Mouse (Mus musculus) liver, embryonic 14.5 days (tissue): ENCODE results near the gene Col3a1. TPM values are rescaled to one million over a fixed set of nuclear protein-coding genes. Genes with fewer than 3 reads are reported as not detected.
A peak's percentile ranks its signal among the peaks of the same experiment; 100 is the strongest.

Source experiments
- ATAC-seq: fragments of 200-750 bp; cut with Nextera tagmentation; 2 replicates; pipeline ENCODE4 v1.8.0; 2017; ENCODE audit warnings: moderate number of reproducible peaks, mild to moderate bottlenecking, moderate library complexity; ENCODE audit not compliant: insufficient read depth
- DNase-seq, 3 experiments: peaks; one replicate each; pipeline ENCODE4 v3.0.0-alpha.2; 2012 to 2013; ENCODE audit warnings: low read depth in 3 of 3, low spot score in 3 of 3
- H3K27ac ChIP-seq: fragments of 300-500 bp; sonication (generic); 2 replicates; pipeline ENCODE4 v1.5.1; 2014; ENCODE audit warnings: moderate library complexity, mild to moderate bottlenecking, control low read depth, inconsistent platforms
- H3K27me3 ChIP-seq: fragments of 300-500 bp; sonication (generic); 2 replicates; pipeline ENCODE4 v1.6.1; 2014; ENCODE audit warnings: mild to moderate bottlenecking, low read length, moderate library complexity; ENCODE audit not compliant: control insufficient read depth, insufficient read depth
- H3K36me3 ChIP-seq: fragments of 300-500 bp; sonication (generic); replicated peaks from 2 replicates; pipeline ENCODE4 v1.6.1; 2014; ENCODE audit warnings: low read depth; ENCODE audit not compliant: control insufficient read depth, insufficient read depth
- H3K4me1 ChIP-seq, 2 experiments: fragments of 200-500 bp in 1 of 2; fragments of 300-500 bp in 1 of 2; sonication (generic) in 1 of 2; replicated peaks; 2 replicates each; pipeline ENCODE4 v1.6.1; 2012 to 2014; ENCODE audit warnings: antibody characterized with exemption in 1 of 2, inconsistent platforms in 1 of 2, low read length in 1 of 2; ENCODE audit not compliant: control insufficient read depth in 2 of 2, insufficient read depth in 2 of 2
- H3K4me2 ChIP-seq: fragments of 300-500 bp; sonication (generic); 2 replicates; pipeline ENCODE4 v1.6.1; 2014; ENCODE audit warnings: low read depth, mild to moderate bottlenecking, control low read depth, moderate library complexity
- H3K4me3 ChIP-seq, 2 experiments: fragments of 200-500 bp in 1 of 2; fragments of 300-500 bp in 1 of 2; sonication (generic) in 1 of 2; 2 replicates each; pipeline ENCODE4 v1.5.1; 2012 to 2014; ENCODE audit warnings: low read depth in 2 of 2, low read length in 2 of 2, mild to moderate bottlenecking in 2 of 2, control low read depth in 1 of 2, inconsistent platforms in 1 of 2, moderate library complexity in 1 of 2; ENCODE audit not compliant: insufficient read depth in 1 of 2
- H3K9ac ChIP-seq: fragments of 300-500 bp; sonication (generic); replicated peaks from 2 replicates; pipeline ENCODE4 v1.6.1; 2014; ENCODE audit warnings: mild to moderate bottlenecking, control low read depth, moderate library complexity
- H3K9me3 ChIP-seq: fragments of 300-500 bp; sonication (generic); 2 replicates; pipeline ENCODE4 v1.6.1; 2016; ENCODE audit warnings: low read length, mixed read lengths; ENCODE audit not compliant: control insufficient read depth
- CTCF ChIP-seq: IDR thresholded peaks from 2 replicates; pipeline ENCODE4 v1.5.1; 2016; ENCODE audit warnings: antibody characterized with exemption, low read depth, control low read depth
- EP300 ChIP-seq: IDR thresholded peaks from 2 replicates; pipeline ENCODE4 v1.6.1; 2016; ENCODE audit warnings: antibody characterized with exemption, low read depth
- WGBS: fragments of 180-500 bp; shearing (Covaris S2); extraction: QIAGEN DNeasy Blood & Tissue Kit; methylation state at CpG from one replicate; pipeline ENCODE4 v1.1.7; 2014; ENCODE audit not compliant: insufficient replicate concordance; 5-methylcytosine and 5-hydroxymethylcytosine counted together
- polyA plus RNA-seq, 2 experiments: library from polyadenylated mRNA; depleted of rRNA in 1 of 2; stranded (reverse) in 1 of 2; unstranded in 1 of 2; fragments of >200 nt; fragmentation: Nextera tagmentation in 1 of 2; extraction: Ambion mirVana in 1 of 2; gene quantifications; 2 replicates each; pipeline versions ENCODE4 v1.2.1 to v1.2.3; 2012 to 2014

Gene Col3a1
- polyA plus RNA-seq, 2 experiments, result 37.4 to 63.6 TPM

DNA sequence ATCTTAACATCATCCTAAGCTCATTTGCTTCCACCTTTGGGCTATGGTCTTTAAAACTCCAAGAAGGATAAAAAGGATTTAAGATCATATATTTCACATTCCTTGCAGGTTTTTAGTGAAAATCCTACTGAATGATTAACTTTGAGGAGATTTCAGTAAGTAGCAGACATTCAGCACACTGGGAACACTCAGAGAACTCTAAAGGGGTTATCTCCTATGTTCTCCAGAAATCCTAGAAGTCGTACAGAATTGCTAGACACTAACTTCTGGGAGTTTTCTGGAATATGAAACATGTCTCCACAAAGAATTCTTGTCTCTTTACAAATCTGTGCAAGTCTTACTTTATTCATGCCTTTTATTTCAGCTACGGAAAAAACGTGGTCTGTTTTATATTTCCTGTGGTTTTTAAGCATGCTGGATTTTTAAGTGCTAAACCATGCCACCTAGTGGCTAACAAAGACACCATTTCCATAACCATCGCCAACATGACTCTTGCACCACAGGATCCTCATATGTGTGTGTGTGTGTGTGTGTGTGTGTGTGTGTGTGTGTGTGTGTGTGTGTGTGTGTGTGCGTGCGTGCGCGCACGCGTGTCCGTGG is 2.5 kb downstream of the Col3a1 start:
- TF ChIP-seq EP300, result no peak
- peak; percentile 52 for TF ChIP-seq CTCF
- WGBS, result 10% methylated on average over 6 of the region's 11 CpGs
- no peak overlapping the region for H3K27ac ChIP-seq
- DNase-seq (peak in 1 of 3 experiments; percentile 4), ATAC-seq (no peak)
- H3K4me2 ChIP-seq, result no peak overlapping the region
- no peak overlapping the region for H3K9ac ChIP-seq
- no peaks in the 10 kb centered on the region for H3K27me3 ChIP-seq
- H3K36me3 ChIP-seq, result no peaks in the 10 kb centered on the region
- H3K4me1 ChIP-seq, result no peaks in the 10 kb centered on the region
- H3K4me3 ChIP-seq, result no peak overlapping the region
- H3K9me3 ChIP-seq, result no peaks in the 10 kb centered on the region

DNA sequence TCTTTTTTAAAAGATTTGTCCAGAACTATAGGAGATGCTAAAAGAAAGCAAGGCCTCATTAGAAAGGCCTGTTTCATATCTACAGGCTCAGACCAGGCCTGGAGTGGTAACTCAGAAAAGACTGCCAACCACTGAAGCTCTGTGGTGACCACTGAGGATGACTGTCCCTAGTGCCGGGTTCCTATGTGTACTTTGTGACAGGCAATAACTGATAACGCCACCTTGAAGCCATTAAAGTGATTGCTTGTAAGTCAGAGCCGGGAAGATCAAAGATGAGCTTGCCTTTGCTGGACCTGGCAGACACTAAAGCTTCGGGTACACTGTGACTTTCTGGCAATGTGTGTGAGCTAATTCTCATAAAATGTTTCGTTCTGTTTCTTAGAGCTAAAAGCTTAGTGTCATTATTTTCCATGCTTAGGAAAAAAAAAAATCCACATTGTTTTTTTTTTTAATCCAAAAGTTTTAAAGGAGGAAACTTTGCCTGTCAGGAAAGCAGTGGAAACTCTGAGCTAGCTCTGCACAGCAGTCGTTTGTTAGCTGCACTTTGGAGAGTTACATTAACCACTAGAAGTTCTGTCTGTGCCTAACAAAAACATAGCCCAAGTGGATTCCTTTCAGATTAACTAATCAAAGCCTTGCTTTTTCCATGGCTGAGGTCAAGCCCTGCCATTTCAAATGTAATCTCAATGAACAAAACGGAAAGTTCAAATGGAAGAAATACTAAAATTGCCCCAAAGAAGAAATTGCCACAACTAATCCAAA is 4.6 kb downstream of the Col3a1 start:
- Histone ChIP-seq H3K36me3 (no peaks in the 10 kb centered on the region), H3K27me3 (no peaks in the 10 kb centered on the region), H3K27ac (no peak overlapping the region), H3K4me2 (no peak overlapping the region), H3K9me3 (no peaks in the 10 kb centered on the region), H3K4me1 (no peaks in the 10 kb centered on the region), H3K9ac (no peak overlapping the region), H3K4me3 (no peak overlapping the region)
- DNase-seq (no peak), ATAC-seq (no peak)
- WGBS, result 24% methylated on average over 7 of the region's 7 CpGs
- TF ChIP-seq EP300 (no peak), CTCF (no peak)

DNA sequence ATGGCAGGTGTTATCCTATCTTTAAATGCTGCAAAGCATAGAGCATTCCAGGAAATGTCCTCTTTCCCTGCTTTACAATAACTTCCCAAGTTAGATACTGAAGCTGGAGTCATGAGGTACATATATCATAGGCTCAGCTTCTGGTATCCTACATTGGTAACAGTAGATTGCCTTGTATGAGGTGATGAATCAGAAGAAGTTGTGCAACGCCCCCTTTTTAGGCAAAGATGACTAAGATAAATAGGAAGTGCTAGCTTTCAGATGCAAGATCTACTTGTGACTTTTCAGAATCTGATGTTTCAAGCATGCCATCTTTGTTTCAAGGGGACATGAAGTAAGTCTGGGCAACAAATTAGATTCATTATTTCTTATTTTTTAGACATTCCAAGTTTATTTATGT is 6.9 kb downstream of the Col3a1 start:
- DNase-seq (no peak), ATAC-seq (no peak)
- Histone ChIP-seq H3K27ac (no peak overlapping the region), H3K9ac (no peak overlapping the region), H3K36me3 (no peaks in the 10 kb centered on the region), H3K9me3 (no peaks in the 10 kb centered on the region), H3K4me1 (no peaks in the 10 kb centered on the region), H3K27me3 (no peaks in the 10 kb centered on the region), H3K4me3 (no peak overlapping the region), H3K4me2 (no peak overlapping the region)
- TF ChIP-seq CTCF (no peak), EP300 (no peak)
- 71% methylated on average over 1 of the region's 1 CpGs for WGBS

DNA sequence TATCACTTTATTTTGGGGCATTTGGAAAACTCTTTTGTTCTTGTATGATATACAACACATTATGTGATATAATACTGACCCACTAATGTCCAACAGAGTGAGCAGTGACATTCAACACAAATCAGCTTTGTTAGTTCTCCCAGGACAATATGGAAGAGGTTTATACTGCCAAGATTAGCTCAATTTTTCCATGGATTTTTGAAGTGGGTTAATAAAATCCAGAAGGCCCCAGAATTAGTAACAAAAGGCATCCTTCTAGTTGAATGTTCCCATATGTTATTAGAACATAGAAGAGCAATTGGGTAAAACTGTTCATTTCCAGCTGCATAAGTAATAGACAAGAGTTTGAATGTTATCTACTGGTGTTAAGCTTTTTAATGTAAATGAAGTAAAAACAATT is 9.5 kb downstream of the Col3a1 start:
- H3K36me3 ChIP-seq, result no peaks in the 10 kb centered on the region
- H3K9ac ChIP-seq, result no peak overlapping the region
- no peak for DNase-seq
- no peak overlapping the region for H3K4me2 ChIP-seq
- TF ChIP-seq CTCF (no peak), EP300 (no peak)
- no peak for ATAC-seq
- H3K27me3 ChIP-seq, result no peaks in the 10 kb centered on the region
- no peaks in the 10 kb centered on the region for H3K9me3 ChIP-seq
- H3K4me1 ChIP-seq, result no peaks in the 10 kb centered on the region
- H3K4me3 ChIP-seq, result no peak overlapping the region
- no peak overlapping the region for H3K27ac ChIP-seq

GRCm38 (mm10) chr1:45329149-45329548 is 17.8 kb downstream of the Col3a1 start:
- no peak for ATAC-seq
- H3K9ac ChIP-seq, result no peak overlapping the region
- no peaks in the 10 kb centered on the region for H3K36me3 ChIP-seq
- H3K4me1 ChIP-seq, result no peaks in the 10 kb centered on the region
- H3K27me3 ChIP-seq, result no peaks in the 10 kb centered on the region
- H3K9me3 ChIP-seq, result no peaks in the 10 kb centered on the region
- 82% methylated on average over 1 of the region's 1 CpGs for WGBS
- no peak overlapping the region for H3K27ac ChIP-seq
- no peak for DNase-seq
- H3K4me3 ChIP-seq, result no peak overlapping the region
- TF ChIP-seq CTCF (no peak), EP300 (no peak)
- no peak overlapping the region for H3K4me2 ChIP-seq
